Mouse (Mus musculus) kidney, adult 2 months (tissue): Measurements from ENCODE around the gene Zfp341.

Experiments used
- CTCF ChIP-seq: fragments of 200-500 bp; conservative IDR thresholded peaks from 2 replicates; pipeline ENCODE4 v1.5.1; 2011; ENCODE audit warnings: low read depth, mild to moderate bottlenecking, control low read depth, low read length, moderate library complexity, mixed read lengths; ENCODE audit not compliant: insufficient read depth, insufficient read length
- POLR2A ChIP-seq: fragments of 200-500 bp; IDR thresholded peaks from one replicate; pipeline ENCODE4 v1.6.1; 2011; ENCODE audit warnings: low read depth, low read length, control low read depth

DNA sequence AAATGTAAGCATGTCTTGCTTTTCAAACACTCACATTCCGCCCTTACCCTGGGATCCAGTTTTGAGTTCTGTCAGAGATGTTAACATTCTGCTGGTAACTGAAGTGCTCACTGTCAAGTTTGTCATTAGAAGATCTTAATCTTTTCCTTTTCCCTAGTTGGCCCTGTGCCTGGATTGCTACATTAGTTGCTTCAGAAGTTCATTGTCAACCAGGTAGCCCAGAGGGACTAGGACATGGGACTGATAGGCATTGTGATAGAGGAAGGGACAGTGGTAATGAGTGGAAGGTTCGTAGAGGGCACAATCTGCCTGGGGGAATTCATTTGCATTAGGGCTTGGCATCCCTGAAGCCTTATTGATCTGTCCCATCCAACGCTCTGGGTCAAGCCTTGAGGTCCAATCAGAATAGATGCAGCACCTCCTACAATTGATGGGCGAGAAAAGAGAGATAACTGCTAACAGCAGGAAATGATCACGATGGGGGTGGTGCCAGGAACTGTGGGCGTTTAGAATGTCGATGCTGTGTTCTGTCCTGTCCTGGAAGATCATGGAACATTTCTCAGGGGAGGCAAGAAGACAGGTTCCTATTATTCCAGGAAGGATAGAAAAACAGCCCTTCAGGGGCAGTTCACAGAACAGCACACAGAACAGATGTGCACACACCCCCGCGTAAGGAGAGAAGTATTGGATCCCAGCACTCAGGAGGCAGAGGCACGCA is 3.9 kb upstream of the Zfp341 start:
- TF ChIP-seq CTCF, result no peak
- no peak for TF ChIP-seq POLR2A
